Mouse (Mus musculus): Measurements from ENCODE around the gene Rere. TPM values are rescaled to one million over a fixed set of nuclear protein-coding genes. Genes with fewer than 3 reads are reported as not detected.

Rere gene
- polyA plus RNA-seq, 1 experiment from 2014 or later: 18.0 TPM

DNA sequence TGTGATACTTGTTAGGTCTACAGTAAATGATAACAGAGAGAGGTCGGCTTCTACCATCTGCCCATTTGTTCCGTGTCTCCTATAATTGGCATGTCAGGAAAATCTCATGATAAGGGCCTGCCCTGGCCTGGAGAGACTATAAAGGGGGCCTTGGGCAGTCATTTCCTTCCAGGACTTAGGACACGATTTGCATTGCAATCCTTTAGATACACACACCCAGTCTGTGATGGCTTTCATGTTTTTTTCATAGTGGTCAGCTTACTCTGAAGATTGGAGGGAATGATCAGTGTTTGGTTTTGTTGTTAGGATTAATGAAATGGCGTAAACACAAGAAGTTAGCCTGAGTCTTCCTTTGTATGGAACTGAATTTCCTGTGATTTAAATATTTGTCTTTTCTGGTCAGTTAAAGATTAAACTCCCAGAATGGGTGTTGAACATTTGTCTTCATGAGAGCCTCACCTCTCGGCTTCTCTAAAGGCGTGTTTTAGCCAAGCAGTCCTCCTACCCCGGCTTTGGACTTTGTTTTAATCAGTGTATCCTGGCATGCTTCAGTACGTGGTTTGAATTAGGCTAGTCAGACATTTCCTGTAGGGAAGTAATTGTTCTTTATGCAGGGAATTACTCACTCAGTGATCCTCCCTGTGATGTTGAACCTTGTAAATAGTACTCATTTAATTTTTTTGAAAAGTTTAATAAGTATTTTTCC lies 80.7 kb downstream of the Rere start:
- ATAC-seq (replicated peaks; ENCODE audit: extremely low read depth, insufficient read depth, low FRiP score): no peak
- Histone ChIP-seq H3K4me2 (ENCODE audit: low read depth, low read length) (peak overlapping the region; percentile 36), H3K9me3 (replicated peaks; ENCODE audit: control insufficient read depth, low read length) (no peaks in the 10 kb centered on the region), H3K9ac (ENCODE audit: low read length) (peak overlapping the region; percentile 10; the same call in 1 of the 2 replicates), H3K4me1 (ENCODE audit: control insufficient read depth, insufficient read depth, low read length) (peaks cover 29% of the 10 kb centered on the region), H3K4me3 (ENCODE audit: low read length) (no peak overlapping the region), H3K27ac (ENCODE audit: low read length) (peak overlapping the region; percentile 68), H3K27me3 (ENCODE audit: control insufficient read depth, insufficient read depth, low read length) (no peaks in the 10 kb centered on the region), H3K36me3 (ENCODE audit: control insufficient read depth, insufficient read depth) (no peaks in the 10 kb centered on the region)
- WGBS: 20% methylated on average over 8 of the region's 8 CpGs

DNA sequence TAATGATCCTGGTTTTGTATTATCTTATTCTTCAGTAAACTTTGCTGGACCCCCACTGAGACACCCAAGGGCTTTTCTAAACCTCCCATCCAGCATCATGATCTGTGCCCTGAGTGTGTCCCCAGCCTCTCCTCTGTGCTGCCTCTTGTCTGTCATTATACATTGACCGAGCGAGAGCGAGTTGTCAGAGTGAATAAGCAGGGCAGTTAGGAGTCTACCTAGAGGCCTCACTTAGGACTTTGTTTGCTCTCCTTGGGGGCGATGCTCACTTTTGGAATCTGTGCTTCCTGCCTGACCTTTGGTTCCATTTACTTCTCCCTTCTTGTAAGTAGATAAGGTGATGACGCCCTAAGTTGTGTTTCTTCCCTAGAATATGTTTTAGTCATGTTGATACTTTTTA lies 81.4 kb downstream of the Rere start:
- Histone ChIP-seq H3K27ac (ENCODE audit: low read length) (0 out of 2 replicates have a peak overlapping the region, but pooled peaks have one; percentile 43), H3K9ac (ENCODE audit: low read length) (no peak overlapping the region)
- 44% methylated on average over 5 of the region's 5 CpGs for WGBS

DNA sequence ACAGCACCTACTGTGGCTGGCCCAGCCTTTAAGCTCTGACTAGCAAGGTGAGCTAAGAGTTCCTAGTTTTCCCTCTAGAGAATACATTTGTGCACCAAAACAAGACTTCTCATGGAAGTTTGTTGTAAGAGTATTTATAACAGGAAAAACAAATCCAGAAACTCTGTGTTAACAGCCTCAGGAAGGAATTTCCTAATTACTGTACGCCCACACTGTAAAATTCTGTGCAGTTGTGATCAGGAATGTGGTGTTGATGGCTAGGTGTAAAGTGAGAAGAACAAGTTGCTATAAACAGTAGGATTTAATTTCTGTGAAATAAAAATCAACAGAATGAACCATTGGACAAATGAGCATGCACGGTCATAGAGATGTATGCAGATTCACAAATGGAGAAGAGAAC lies 83.3 kb downstream of the Rere start:
- WGBS: 84% methylated on average over 2 of the region's 2 CpGs
- Histone ChIP-seq H3K9ac (ENCODE audit: low read length) (no peak overlapping the region), H3K4me1 (ENCODE audit: control insufficient read depth, insufficient read depth, low read length) (peaks cover 29% of the 10 kb centered on the region), H3K27ac (ENCODE audit: low read length) (no peak overlapping the region), H3K9me3 (replicated peaks; ENCODE audit: control insufficient read depth, low read length) (no peaks in the 10 kb centered on the region), H3K36me3 (ENCODE audit: control insufficient read depth, insufficient read depth) (no peaks in the 10 kb centered on the region), H3K4me3 (ENCODE audit: low read length) (no peak overlapping the region), H3K4me2 (ENCODE audit: low read depth, low read length) (no peak overlapping the region), H3K27me3 (ENCODE audit: control insufficient read depth, insufficient read depth, low read length) (no peaks in the 10 kb centered on the region)
- ATAC-seq (replicated peaks; ENCODE audit: extremely low read depth, insufficient read depth, low FRiP score): no peak

More for the DNA sequence above, 81.4 kb downstream of the Rere start:
- Histone ChIP-seq H3K4me1 (ENCODE audit: control insufficient read depth, insufficient read depth, low read length) (peaks cover 29% of the 10 kb centered on the region), H3K4me3 (ENCODE audit: low read length) (no peak overlapping the region), H3K36me3 (ENCODE audit: control insufficient read depth, insufficient read depth) (no peaks in the 10 kb centered on the region), H3K9me3 (replicated peaks; ENCODE audit: control insufficient read depth, low read length) (no peaks in the 10 kb centered on the region), H3K4me2 (ENCODE audit: low read depth, low read length) (no peak overlapping the region), H3K27me3 (ENCODE audit: control insufficient read depth, insufficient read depth, low read length) (no peaks in the 10 kb centered on the region)
- no peak for ATAC-seq (replicated peaks; ENCODE audit: extremely low read depth, insufficient read depth, low FRiP score)

DNA sequence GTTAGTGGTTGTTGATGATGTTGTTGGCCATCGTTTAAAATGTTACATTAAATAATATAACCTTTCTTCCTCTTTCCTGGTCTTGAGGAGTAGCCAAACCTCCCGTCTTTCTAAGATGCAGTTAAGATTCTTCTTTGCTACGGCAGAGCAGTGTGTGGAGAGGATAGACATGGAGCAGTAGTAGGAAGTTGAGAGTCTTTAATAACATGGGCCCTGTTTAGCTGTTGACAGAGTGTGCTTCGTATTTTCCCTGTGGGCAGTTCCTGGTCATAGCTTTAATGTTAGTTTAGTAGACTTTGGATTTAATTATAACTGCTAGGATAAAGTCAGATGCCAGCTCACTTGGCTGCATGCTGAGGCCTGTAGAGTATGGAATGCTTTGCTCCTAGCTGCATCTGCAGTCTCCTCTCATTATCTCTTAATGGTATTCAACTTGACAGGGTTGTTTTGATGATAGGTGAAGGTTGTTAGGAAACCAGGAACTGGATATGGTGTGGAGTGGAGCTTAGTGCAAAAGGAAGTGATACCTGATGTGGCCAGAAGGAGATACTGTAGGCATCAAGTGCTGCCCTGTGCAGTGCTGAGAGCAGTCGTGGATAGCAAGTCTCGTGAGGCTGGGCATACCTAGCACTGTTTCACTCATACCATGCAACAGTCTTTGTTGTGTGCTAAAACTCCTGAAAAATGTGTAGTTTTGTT lies 85.2 kb downstream of the Rere start:
- H3K27ac ChIP-seq (ENCODE audit: low read length): peak overlapping the region; percentile 79
- ATAC-seq (replicated peaks; ENCODE audit: extremely low read depth, insufficient read depth, low FRiP score): peak; percentile 84
- peak overlapping the region; percentile 32 for H3K4me2 ChIP-seq (ENCODE audit: low read depth, low read length)
- H3K27me3 ChIP-seq (ENCODE audit: control insufficient read depth, insufficient read depth, low read length): no peaks in the 10 kb centered on the region
- WGBS: 26% methylated on average over 6 of the region's 6 CpGs
- H3K36me3 ChIP-seq (ENCODE audit: control insufficient read depth, insufficient read depth): no peaks in the 10 kb centered on the region
- peaks cover 37% of the 10 kb centered on the region for H3K4me1 ChIP-seq (ENCODE audit: control insufficient read depth, insufficient read depth, low read length)
- H3K4me3 ChIP-seq (ENCODE audit: low read length): peak overlapping the region; percentile 2; the same call in 1 of the 2 replicates
- no peaks in the 10 kb centered on the region for H3K9me3 ChIP-seq (replicated peaks; ENCODE audit: control insufficient read depth, low read length)
- H3K9ac ChIP-seq (ENCODE audit: low read length): 0 out of 2 replicates have a peak overlapping the region, but pooled peaks have one; percentile 4

DNA sequence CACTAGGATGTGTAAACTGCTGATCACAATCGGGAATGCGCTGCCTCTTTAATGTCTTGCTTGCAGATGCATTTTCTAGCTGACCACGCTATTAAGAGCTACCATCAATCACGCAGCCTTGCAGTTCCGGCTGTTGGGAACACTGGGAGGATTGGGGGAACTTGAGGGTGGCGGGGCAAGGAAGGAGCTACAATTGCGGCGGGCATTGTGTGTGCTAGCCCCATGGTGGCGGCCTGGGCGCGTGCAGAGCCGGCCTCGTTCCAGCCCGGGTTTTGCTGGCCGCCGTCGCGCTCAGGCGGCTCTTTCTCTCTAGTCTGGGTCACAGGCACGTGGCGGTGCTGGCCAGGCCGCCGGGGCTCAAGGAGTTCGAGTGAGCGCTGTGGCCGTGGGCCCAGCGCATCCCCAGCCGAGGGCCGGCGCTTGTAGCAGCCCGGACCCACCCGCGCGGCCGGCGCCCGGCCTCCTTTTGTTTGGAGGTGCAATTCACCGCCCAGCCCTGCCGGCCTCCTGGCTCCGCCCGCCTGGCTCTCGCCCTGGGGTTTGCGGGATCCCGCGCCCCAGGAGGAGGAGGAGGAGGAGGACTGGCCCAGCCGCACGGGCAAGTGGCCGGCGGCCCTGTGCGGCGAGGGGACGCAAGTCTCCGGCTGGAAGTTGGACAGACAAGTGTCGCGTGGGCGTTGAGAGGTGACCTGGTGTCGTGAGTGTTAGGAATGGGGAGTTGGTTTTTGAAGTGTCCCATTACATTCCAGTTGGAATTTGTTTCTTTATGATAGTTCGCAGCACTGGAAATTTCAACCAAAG lies 90.3 kb downstream of the Rere start:
- Histone ChIP-seq H3K36me3 (ENCODE audit: control insufficient read depth, insufficient read depth) (no peaks in the 10 kb centered on the region), H3K27ac (ENCODE audit: low read length) (peak overlapping the region; percentile 89), H3K9ac (ENCODE audit: low read length) (peak overlapping the region; percentile 85), H3K4me1 (ENCODE audit: control insufficient read depth, insufficient read depth, low read length) (peaks cover 46% of the 10 kb centered on the region), H3K4me2 (ENCODE audit: low read depth, low read length) (peak overlapping the region; percentile 99), H3K4me3 (ENCODE audit: low read length) (peak overlapping the region; percentile 76), H3K27me3 (ENCODE audit: control insufficient read depth, insufficient read depth, low read length) (no peaks in the 10 kb centered on the region), H3K9me3 (replicated peaks; ENCODE audit: control insufficient read depth, low read length) (no peaks in the 10 kb centered on the region)
- WGBS: under 1% methylated on average over 54 of the region's 58 CpGs
- peak; percentile 85 for ATAC-seq (replicated peaks; ENCODE audit: extremely low read depth, insufficient read depth, low FRiP score)

DNA sequence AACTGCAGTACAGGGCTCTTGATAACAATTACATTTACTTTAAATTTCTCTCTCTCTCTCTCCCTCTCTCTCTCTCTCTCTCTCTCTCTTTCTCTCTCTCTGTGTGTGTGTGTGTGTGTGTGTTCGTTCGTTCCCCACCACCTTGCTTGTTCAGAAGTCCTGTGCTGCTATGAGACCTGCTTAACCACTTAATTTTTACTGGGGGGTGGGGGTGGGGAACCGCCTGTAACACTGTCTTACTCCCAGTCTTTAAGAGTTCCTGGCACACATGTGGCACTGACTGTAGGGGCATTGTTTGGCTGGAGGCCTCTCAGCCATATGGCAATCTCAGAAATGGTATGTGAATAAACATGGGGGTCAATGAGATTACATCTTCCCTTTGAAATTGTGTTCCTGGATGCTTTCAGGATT lies 91.2 kb downstream of the Rere start:
- 4% methylated on average over 3 of the region's 3 CpGs for WGBS
- H3K36me3 ChIP-seq (ENCODE audit: control insufficient read depth, insufficient read depth): no peaks in the 10 kb centered on the region
- peak overlapping the region; percentile 85 for H3K9ac ChIP-seq (ENCODE audit: low read length)
- H3K4me2 ChIP-seq (ENCODE audit: low read depth, low read length): peak overlapping the region; percentile 99
- 0 out of 2 replicates have a peak, but pooled peaks have one; percentile 18 for ATAC-seq (replicated peaks; ENCODE audit: extremely low read depth, insufficient read depth, low FRiP score)
- H3K27me3 ChIP-seq (ENCODE audit: control insufficient read depth, insufficient read depth, low read length): no peaks in the 10 kb centered on the region
- peak overlapping the region; percentile 65 for H3K27ac ChIP-seq (ENCODE audit: low read length)
- H3K9me3 ChIP-seq (replicated peaks; ENCODE audit: control insufficient read depth, low read length): no peaks in the 10 kb centered on the region
- peak overlapping the region; percentile 76 for H3K4me3 ChIP-seq (ENCODE audit: low read length)
- H3K4me1 ChIP-seq (ENCODE audit: control insufficient read depth, insufficient read depth, low read length): peaks cover 44% of the 10 kb centered on the region

DNA sequence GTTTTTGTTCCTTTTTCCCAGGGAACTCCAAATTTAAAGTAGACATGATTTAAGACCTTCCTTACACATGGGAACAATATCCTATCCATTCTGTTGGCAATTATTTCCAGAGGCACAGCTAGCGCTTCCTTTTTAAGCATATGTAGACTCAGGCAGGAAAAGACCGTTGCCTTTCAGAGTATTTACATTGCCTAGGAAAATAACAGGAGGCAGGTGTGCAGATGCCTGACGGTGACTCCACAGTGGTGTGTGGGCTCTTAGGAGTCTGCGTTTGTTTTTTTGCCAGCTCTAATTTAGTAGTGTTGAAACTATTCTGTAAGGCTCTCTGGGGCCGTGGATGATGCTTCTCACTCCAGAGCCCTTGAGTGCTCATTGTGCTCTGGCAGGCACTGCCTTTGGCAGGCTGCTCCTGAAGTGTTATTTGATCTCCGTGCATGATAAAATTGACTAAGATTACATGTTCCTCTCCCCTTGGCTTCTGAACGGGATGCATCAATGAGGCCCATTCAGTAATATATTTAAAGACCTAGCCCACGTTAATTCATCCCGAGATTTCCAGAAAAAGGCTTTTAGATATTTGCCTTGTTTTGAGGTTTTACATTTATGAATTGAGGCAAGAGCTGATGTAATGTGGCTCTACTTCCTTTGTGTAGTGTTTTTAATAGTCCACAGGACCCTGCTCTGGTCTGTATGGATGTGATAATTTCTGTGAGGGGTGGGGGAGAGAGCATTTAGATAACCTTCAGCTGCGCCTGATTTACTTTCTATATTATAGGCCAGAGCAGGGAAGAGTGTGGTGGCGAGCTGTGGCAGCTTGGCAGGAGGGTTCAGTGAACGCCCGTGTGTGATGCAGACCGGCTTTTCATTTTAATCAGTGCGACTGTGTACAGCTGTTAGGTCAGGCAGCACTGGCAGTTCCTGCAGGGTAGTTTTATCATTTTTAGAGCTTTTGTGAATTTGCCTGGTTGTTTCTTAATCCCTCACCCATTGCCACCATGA lies 92.0 kb downstream of the Rere start:
- peak; percentile 66 for ATAC-seq (replicated peaks; ENCODE audit: extremely low read depth, insufficient read depth, low FRiP score)
- peak overlapping the region; percentile 85 for H3K9ac ChIP-seq (ENCODE audit: low read length)
- peak overlapping the region; percentile 65 for H3K27ac ChIP-seq (ENCODE audit: low read length)
- H3K27me3 ChIP-seq (ENCODE audit: control insufficient read depth, insufficient read depth, low read length): no peaks in the 10 kb centered on the region
- peaks cover 48% of the 10 kb centered on the region for H3K4me1 ChIP-seq (ENCODE audit: control insufficient read depth, insufficient read depth, low read length)
- peak overlapping the region; percentile 99 for H3K4me2 ChIP-seq (ENCODE audit: low read depth, low read length)
- 2% methylated on average over 15 of the region's 15 CpGs for WGBS
- no peaks in the 10 kb centered on the region for H3K36me3 ChIP-seq (ENCODE audit: control insufficient read depth, insufficient read depth)
- H3K9me3 ChIP-seq (replicated peaks; ENCODE audit: control insufficient read depth, low read length): no peaks in the 10 kb centered on the region
- H3K4me3 ChIP-seq (ENCODE audit: low read length): peak overlapping the region; percentile 76
